Mouse (Mus musculus): ENCODE results near the gene Pxn. TPM values are rescaled to one million over a fixed set of nuclear protein-coding genes. Genes with fewer than 3 reads are reported as not detected.
A peak's percentile ranks its signal among the peaks of the same experiment; 100 is the strongest.

Pxn gene
- polyA plus RNA-seq, 1 experiment from 2014 or later = 44.5 TPM

DNA sequence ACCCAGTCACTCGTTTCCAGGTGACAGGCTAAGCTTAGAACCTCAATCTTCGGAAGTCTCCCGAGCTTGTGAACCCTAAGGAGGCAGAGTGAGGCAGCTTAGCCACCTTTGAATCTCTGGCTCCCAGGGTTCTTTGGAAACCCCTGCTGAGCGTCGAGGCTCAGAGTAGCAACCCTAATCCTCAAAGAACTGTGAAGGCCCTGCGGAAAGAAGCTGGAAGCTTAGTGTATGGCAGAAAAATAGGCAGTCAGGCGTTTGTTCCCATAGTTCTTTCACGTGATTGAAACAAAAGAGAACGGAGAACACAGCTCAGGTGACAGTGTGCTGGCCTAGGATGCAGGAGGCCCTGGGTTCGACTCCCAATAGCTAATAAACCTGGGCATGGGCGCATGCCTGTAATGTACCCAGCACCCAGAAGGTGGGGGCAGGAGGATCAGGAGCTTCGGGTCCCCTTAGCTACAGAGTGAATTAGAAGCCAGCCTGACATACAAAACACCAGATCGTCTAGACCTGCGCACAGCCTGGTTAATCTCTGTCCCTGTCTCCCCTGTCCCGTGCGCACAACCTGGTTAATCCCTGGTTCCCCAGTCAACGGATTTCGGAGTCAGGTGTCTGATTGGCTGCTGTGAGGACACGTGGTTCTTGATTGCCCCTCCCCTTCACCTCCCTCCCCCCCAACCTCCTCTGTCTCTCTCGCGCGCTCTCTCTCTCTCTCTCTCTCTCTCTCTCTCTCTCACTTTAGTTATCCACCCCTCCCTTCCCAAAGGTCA is 31.0 kb upstream of the Pxn start:
- no peaks in the 10 kb centered on the region for H3K4me1 ChIP-seq (ENCODE audit: control insufficient read depth, insufficient read depth, low read length)
- peaks cover 3% of the 10 kb centered on the region; the same call in 1 of the 2 replicates for H3K27me3 ChIP-seq (ENCODE audit: control insufficient read depth, insufficient read depth, low read length)
- H3K4me2 ChIP-seq (ENCODE audit: low read depth, low read length) = peak overlapping the region; percentile 53
- peak overlapping the region; percentile 58 for H3K9ac ChIP-seq (ENCODE audit: low read length)
- H3K36me3 ChIP-seq (ENCODE audit: control insufficient read depth, insufficient read depth, low read length) = no peaks in the 10 kb centered on the region
- WGBS = 15% methylated on average over 22 of the region's 22 CpGs
- H3K4me3 ChIP-seq (replicated peaks; ENCODE audit: low read length) = peak overlapping the region; percentile 40
- ATAC-seq (ENCODE audit: insufficient read depth, low FRiP score) = peak; percentile 80
- H3K27ac ChIP-seq (ENCODE audit: low read length) = no peak overlapping the region
- H3K9me3 ChIP-seq (replicated peaks; ENCODE audit: control insufficient read depth, low read length) = no peaks in the 10 kb centered on the region

DNA sequence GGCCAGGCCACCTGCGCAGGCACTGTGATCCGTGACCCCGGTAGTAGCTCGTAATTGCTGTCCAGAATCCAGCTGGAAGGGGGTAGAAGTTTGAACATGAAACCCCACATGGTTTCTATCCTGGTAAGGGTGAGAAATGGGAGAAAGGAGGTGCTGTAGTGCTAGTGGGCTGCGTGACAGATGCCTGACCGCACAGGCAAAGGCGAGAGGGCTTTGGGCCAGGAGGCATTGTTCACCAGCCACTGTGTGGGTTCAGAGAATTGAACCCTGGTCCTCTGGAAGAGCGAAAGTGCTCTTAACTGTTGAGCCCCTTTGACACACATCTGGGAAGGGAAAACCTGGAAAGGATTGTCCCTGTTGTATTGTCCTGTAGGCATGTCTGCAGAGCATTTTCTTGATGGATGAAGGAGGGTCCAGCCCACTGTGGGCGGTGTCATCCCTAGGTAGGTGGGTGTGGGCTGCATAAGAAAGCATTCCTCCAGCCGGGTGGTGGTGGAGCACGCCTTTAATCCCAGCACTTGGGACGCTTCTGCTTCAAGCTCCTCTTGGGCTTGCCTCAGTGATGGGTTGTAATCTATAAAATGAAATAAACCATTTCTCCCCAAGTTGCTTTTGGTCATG is 30.3 kb upstream of the Pxn start:
- Histone ChIP-seq H3K9me3 (replicated peaks; ENCODE audit: control insufficient read depth, low read length) (no peaks in the 10 kb centered on the region), H3K27me3 (ENCODE audit: control insufficient read depth, insufficient read depth, low read length) (no peaks in the 10 kb centered on the region), H3K4me2 (ENCODE audit: low read depth, low read length) (peak overlapping the region; percentile 53), H3K36me3 (ENCODE audit: control insufficient read depth, insufficient read depth, low read length) (no peaks in the 10 kb centered on the region), H3K9ac (ENCODE audit: low read length) (peak overlapping the region; percentile 58), H3K27ac (ENCODE audit: low read length) (no peak overlapping the region), H3K4me1 (ENCODE audit: control insufficient read depth, insufficient read depth, low read length) (no peaks in the 10 kb centered on the region), H3K4me3 (replicated peaks; ENCODE audit: low read length) (peak overlapping the region; percentile 40)
- WGBS = 35% methylated on average over 12 of the region's 12 CpGs
- peak; percentile 53; the same call in 1 of the 2 replicates for ATAC-seq (ENCODE audit: insufficient read depth, low FRiP score)

DNA sequence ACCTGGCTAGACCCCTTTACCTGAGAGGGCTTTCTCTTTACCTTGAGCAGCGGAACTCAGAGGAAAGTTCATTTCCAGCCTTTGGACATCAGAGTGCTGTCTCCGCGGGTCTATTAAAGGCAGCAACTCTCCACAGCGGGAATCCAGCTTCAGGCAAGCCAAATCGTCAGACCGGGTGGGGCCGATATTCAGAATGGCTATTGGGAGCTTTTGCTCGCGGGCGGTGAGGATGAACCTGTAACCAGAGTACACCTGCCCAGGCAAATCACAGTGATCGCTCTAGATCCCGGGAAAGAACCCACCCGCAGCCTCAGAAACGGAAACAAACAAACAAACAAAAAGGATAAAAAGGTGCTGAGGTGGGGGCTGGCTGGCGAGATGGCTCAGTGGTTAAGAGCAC is 26.9 kb upstream of the Pxn start:
- Histone ChIP-seq H3K4me2 (ENCODE audit: low read depth, low read length) (no peak overlapping the region), H3K4me3 (replicated peaks; ENCODE audit: low read length) (no peak overlapping the region), H3K27ac (ENCODE audit: low read length) (no peak overlapping the region), H3K27me3 (ENCODE audit: control insufficient read depth, insufficient read depth, low read length) (no peaks in the 10 kb centered on the region), H3K36me3 (ENCODE audit: control insufficient read depth, insufficient read depth, low read length) (no peaks in the 10 kb centered on the region), H3K9ac (ENCODE audit: low read length) (no peak overlapping the region), H3K4me1 (ENCODE audit: control insufficient read depth, insufficient read depth, low read length) (no peaks in the 10 kb centered on the region; the same call in 1 of the 2 replicates), H3K9me3 (replicated peaks; ENCODE audit: control insufficient read depth, low read length) (no peaks in the 10 kb centered on the region)
- WGBS = 57% methylated on average over 15 of the region's 15 CpGs
- ATAC-seq (ENCODE audit: insufficient read depth, low FRiP score) = no peak

DNA sequence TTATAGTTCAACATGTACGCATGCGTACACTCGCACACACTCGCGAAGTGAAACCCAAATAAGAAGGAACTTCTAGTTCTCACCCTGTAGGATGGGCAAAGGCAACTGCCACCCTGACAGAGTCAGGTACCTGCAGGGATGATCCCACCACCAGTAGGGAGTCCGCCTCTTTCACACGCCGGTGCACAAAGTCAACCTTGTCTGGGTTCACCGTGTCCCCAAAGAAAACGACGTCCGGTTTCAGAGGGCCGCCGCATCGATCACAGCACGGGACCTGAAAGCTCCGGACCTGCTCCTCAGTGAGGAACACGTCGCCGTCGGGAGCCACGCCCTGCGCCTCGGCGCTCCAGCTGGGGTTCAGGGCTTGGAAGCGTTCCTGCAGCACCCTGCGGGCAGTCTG is 26.4 kb upstream of the Pxn start:
- H3K9me3 ChIP-seq (replicated peaks; ENCODE audit: control insufficient read depth, low read length) = no peaks in the 10 kb centered on the region
- H3K27ac ChIP-seq (ENCODE audit: low read length) = no peak overlapping the region
- H3K9ac ChIP-seq (ENCODE audit: low read length) = peak overlapping the region; percentile 57
- ATAC-seq (ENCODE audit: insufficient read depth, low FRiP score) = no peak
- H3K36me3 ChIP-seq (ENCODE audit: control insufficient read depth, insufficient read depth, low read length) = no peaks in the 10 kb centered on the region
- H3K4me3 ChIP-seq (replicated peaks; ENCODE audit: low read length) = peak overlapping the region; percentile 18; the same call in 1 of the 2 replicates
- H3K27me3 ChIP-seq (ENCODE audit: control insufficient read depth, insufficient read depth, low read length) = no peaks in the 10 kb centered on the region
- 30% methylated on average over 27 of the region's 27 CpGs for WGBS
- peak overlapping the region; percentile 43 for H3K4me2 ChIP-seq (ENCODE audit: low read depth, low read length)
- no peaks in the 10 kb centered on the region; the same call in 1 of the 2 replicates for H3K4me1 ChIP-seq (ENCODE audit: control insufficient read depth, insufficient read depth, low read length)

DNA sequence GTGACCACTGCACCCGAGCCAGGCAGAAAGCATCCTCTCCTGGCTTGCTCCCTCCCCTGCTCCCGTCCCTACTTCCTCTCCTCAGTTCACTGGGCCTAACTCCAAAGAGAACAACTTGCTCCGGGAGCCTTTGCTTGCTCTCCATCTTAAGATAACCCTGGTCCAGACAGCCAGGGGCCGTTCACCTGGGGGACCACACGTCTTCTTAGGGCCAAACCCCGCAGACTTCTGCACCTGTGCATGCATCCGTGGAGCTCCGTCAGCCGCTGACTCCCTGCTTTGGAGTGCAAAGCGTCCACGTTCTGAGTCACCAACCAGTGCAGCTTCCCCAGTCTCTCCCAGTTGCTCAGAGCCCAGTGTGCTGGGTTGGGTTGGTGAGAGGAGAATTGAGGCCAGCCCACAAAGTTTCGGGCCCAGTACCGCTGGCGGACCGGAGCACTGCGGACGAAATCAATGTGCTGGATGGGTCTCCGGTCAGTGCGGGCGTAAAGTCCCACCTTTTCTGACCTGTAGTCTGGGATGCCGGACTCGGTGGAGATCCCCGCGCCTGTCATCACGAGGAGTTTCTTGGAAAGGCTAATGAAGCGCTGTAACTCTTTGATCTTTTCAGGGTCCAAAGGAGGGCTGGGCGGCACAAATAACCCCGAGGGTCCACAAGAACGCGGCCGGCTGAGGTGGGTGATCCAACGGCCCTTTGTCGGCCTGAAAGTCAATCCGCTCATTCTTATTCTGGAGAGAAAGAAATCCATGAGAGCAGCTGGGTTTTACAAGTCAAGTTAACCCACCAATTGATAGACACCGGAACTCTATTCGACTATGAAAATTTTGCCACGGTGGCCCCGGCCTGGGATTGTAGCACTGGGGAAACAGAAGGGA is 23.8 kb upstream of the Pxn start:
- no peaks in the 10 kb centered on the region; the same call in 1 of the 2 replicates for H3K4me1 ChIP-seq (ENCODE audit: control insufficient read depth, insufficient read depth, low read length)
- no peaks in the 10 kb centered on the region for H3K27me3 ChIP-seq (ENCODE audit: control insufficient read depth, insufficient read depth, low read length)
- H3K9me3 ChIP-seq (replicated peaks; ENCODE audit: control insufficient read depth, low read length) = no peaks in the 10 kb centered on the region
- no peak for ATAC-seq (ENCODE audit: insufficient read depth, low FRiP score)
- no peaks in the 10 kb centered on the region for H3K36me3 ChIP-seq (ENCODE audit: control insufficient read depth, insufficient read depth, low read length)
- H3K27ac ChIP-seq (ENCODE audit: low read length) = no peak overlapping the region
- peak overlapping the region; percentile 18 for H3K9ac ChIP-seq (ENCODE audit: low read length)
- WGBS = 52% methylated on average over 38 of the region's 38 CpGs
- H3K4me3 ChIP-seq (replicated peaks; ENCODE audit: low read length) = no peak overlapping the region
- H3K4me2 ChIP-seq (ENCODE audit: low read depth, low read length) = no peak overlapping the region

DNA sequence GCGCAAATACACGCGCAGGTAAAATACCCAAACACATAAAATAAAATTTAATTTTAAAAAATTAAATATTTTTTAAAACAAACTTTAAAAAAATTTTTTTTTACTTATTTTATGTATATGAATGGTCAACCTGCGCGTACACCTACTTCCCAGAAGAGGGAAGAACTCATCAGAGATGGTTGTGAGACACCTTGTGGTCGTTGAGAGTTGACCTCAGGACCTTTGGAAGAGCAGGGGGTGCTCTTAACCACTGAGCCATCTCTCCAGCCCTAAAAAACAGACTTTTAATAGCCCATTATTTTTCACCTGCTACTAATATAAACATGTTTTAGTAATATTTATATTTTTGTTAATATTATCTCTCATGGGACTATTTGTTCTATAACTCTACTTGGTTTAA is 23.1 kb upstream of the Pxn start:
- H3K9me3 ChIP-seq (replicated peaks; ENCODE audit: control insufficient read depth, low read length) = no peaks in the 10 kb centered on the region
- ATAC-seq (ENCODE audit: insufficient read depth, low FRiP score) = no peak
- no peaks in the 10 kb centered on the region for H3K36me3 ChIP-seq (ENCODE audit: control insufficient read depth, insufficient read depth, low read length)
- H3K27me3 ChIP-seq (ENCODE audit: control insufficient read depth, insufficient read depth, low read length) = no peaks in the 10 kb centered on the region
- H3K27ac ChIP-seq (ENCODE audit: low read length) = no peak overlapping the region
- H3K4me1 ChIP-seq (ENCODE audit: control insufficient read depth, insufficient read depth, low read length) = no peaks in the 10 kb centered on the region; the same call in 1 of the 2 replicates
- 51% methylated on average over 6 of the region's 6 CpGs for WGBS
- no peak overlapping the region for H3K9ac ChIP-seq (ENCODE audit: low read length)
- no peak overlapping the region for H3K4me3 ChIP-seq (replicated peaks; ENCODE audit: low read length)
- H3K4me2 ChIP-seq (ENCODE audit: low read depth, low read length) = no peak overlapping the region

DNA sequence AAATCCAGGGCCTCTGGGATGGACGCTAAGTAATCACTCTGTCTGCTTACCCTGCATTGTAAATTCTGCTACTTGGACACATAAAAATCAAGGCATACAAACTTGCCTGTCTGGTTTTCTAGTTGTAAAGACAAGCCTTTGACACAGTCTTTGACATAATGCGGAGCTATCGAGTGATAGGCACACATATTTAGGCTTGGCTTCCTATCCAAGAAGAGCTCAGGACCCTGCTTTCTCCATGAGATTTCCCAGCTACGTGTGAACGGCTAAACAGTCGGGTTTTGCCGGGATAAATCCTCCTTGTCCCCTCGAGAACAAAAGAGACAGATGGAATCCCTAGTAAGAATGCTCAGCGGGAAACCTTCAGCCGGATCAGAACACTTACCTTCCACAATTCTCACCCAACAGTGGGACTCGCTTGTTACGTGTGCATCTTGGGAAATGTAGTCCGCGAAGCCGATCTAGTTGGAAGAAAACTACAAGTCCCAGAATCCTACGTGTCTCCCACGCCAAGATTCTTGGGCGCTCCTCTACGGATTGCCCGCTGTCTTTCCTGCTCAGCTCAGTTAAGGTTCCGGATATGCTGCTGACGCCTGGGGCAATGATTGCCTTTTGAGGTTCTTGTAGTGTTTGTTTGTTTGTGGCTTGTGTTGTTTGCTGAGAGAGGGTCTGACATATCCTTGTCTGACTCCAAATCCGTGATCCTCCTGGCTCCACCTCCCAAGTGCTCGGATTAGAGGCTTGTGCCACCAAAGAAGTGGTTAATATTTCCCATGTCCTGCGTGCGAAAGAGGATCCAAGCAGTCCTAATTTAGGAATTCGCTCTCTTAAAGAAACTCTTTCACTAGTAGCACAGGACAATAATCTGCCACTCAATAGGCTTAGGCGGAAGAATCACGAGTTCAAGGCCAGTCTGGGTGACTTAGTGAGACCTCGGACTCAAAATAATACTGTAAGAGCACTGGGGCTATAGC is 22.2 kb upstream of the Pxn start, which contains the start of gene Sirt4:
Gene Sirt4, minus strand, starts transcription at position 779 of the 974 bp plus-strand sequence.
- 6% methylated on average over 30 of the region's 30 CpGs for WGBS
- peak; percentile 88 for ATAC-seq (ENCODE audit: insufficient read depth, low FRiP score)
- H3K36me3 ChIP-seq (ENCODE audit: control insufficient read depth, insufficient read depth, low read length) = no peaks in the 10 kb centered on the region
- H3K4me2 ChIP-seq (ENCODE audit: low read depth, low read length) = peak within 1 kb of the TSS; percentile 55
- peak within 1 kb of the TSS; percentile 47 for H3K4me3 ChIP-seq (replicated peaks; ENCODE audit: low read length)
- peak within 1 kb of the TSS; percentile 75 for H3K27ac ChIP-seq (ENCODE audit: low read length)
- no peaks in the 10 kb centered on the region for H3K27me3 ChIP-seq (ENCODE audit: control insufficient read depth, insufficient read depth, low read length)
- no peaks in the 10 kb centered on the region for H3K9me3 ChIP-seq (replicated peaks; ENCODE audit: control insufficient read depth, low read length)
- H3K4me1 ChIP-seq (ENCODE audit: control insufficient read depth, insufficient read depth, low read length) = no peaks in the 10 kb centered on the region; the same call in 1 of the 2 replicates
- H3K9ac ChIP-seq (ENCODE audit: low read length) = peak within 1 kb of the TSS; percentile 74

DNA sequence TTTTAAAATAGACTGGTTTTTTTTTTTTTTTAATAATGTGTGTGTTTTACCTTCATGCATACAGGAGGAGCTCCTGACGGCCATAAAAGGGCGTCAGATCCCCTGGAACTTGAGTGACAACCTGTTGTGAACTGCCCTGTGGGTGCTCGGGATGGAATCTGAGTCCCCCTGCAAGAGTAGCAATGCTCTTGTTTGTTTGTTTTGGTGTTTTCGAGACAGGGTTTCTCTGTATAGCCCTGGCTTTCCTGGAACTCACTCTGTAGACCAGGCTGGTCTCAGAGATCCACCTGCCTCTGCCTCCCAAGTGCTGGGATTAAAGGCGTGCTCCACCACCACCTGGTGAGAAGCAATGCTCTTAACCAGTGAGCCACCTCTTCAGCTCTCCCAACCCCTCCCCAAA is 21.5 kb upstream of the Pxn start:
- no peak for ATAC-seq (ENCODE audit: insufficient read depth, low FRiP score)
- Histone ChIP-seq H3K27me3 (ENCODE audit: control insufficient read depth, insufficient read depth, low read length) (no peaks in the 10 kb centered on the region), H3K4me3 (replicated peaks; ENCODE audit: low read length) (peak overlapping the region; percentile 47; the same call in 1 of the 2 replicates), H3K36me3 (ENCODE audit: control insufficient read depth, insufficient read depth, low read length) (no peaks in the 10 kb centered on the region), H3K9me3 (replicated peaks; ENCODE audit: control insufficient read depth, low read length) (no peaks in the 10 kb centered on the region), H3K4me2 (ENCODE audit: low read depth, low read length) (peak overlapping the region; percentile 55), H3K9ac (ENCODE audit: low read length) (0 out of 2 replicates have a peak overlapping the region, but pooled peaks have one; percentile 74), H3K4me1 (ENCODE audit: control insufficient read depth, insufficient read depth, low read length) (peaks cover 2% of the 10 kb centered on the region; the same call in 1 of the 2 replicates), H3K27ac (ENCODE audit: low read length) (no peak overlapping the region)
- 64% methylated on average over 5 of the region's 5 CpGs for WGBS

Measured in stomach, embryonic 16.5 days (tissue).